Mouse (Mus musculus): ENCODE measurements around the gene Shank2.

Shank2 gene

GRCm38 (mm10) chr7:144421478-144421877 is 419.8 kb downstream of the Shank2 start:
- DNase-seq (ENCODE audit: low spot score in 2 of 2) = no peak

GRCm38 (mm10) chr7:144425953-144426352 is 424.2 kb downstream of the Shank2 start:
- no peak for DNase-seq (ENCODE audit: low spot score in 2 of 2)

DNA sequence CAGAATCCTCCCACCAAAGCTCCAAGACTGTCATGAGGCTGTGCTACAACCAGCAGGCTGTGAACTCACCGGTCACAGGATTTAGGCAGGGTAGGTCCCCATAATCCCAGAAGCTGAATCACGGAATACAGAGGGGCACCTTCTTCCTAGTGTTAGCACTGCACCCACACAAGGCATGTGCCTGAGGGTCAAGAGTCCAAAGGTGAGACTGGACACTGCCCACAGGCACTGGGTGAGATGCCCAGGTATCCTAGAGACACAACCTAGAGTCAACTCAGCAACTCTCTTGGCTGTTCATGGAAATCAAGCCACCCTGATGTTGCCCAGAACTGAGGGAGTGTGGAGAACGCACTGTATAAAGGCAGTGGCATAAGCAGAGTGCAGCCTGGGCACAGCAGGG is 424.9 kb downstream of the Shank2 start:
- no peak for DNase-seq (ENCODE audit: low spot score in 2 of 2)

DNA sequence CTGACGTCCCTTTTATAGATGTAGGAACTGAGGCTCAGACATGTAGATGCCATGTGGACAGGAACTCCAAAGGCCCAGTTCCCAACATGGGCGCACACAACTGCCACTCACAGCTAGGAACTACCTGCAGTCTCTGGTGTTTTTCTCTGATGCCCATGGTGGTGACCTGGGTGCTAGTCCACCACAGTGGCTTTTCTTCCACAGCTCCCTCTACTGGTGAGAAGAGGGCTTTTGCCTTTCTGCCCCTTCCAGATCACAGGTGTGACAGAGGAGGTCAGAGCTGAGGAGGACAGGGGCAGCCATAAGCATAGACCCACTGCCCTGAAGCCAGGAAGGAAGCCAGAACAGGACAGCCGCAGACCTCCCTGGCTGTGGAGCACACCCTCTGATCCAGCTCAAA is 425.7 kb downstream of the Shank2 start:
- DNase-seq (ENCODE audit: low spot score in 2 of 2) = no peak

DNA sequence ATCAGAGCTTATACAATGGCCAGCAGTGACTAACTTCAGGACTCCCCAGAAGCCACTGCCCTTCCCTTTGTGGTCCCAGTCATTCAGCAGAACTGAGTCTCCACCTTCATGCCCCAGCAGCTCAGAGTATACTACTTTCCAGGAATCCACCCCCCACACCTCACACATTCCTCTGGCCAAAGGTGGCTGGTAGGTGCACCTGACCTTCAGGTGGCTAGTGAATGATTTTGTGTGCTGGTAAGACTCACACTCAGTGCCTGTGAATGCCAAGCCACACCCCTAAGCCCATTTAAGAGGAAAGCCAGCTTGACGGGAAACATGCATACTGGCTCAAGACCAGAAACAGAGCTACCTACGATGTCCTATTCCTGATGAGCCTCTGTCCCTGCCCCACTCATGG is 431.2 kb downstream of the Shank2 start:
- no peak for DNase-seq (ENCODE audit: low spot score in 2 of 2)

DNA sequence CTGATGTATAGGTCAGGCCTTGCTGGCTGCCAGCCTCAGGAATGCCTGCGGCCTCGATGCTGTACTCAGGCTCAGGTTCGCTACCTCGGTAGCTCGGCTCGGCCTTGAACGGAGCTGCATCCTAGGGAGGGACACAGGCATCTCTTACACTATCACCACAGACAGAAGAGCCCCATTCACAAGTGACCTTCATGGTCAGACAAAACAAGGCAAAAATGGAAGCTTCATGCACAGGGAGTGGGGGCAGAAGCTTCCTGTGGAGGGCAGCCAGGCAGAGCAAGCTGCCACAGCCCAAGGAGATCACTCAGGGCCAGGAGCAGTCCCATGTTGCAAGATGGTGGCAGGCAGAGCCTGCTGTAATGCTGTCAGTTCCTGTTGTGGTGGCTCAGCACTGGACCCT is 437.1 kb downstream of the Shank2 start:
- DNase-seq (ENCODE audit: low spot score in 2 of 2) = no peak

GRCm38 (mm10) chr7:144441466-144441865 is 439.7 kb downstream of the Shank2 start:
- DNase-seq (ENCODE audit: low spot score in 2 of 2) = no peak

DNA sequence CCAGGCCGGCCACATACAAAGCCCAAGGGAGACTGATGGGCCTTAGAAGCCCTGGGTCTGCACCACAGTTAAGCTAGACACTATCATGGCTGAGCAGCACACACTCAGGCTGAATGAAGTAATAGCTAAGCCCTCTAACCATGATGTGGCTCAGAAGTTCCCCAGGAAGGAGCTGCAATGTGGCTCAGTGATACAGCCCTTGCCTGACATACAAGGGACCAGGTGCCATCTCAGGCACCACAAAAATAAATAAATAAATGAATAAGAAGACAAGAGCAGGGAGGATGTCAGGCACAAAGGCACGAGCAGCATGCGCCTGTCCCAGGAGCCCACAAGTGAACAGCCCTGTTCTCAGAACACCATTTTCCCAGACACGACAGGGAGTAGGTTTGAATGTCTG is 440.2 kb downstream of the Shank2 start:
- no peak for DNase-seq (ENCODE audit: low spot score in 2 of 2)

DNA sequence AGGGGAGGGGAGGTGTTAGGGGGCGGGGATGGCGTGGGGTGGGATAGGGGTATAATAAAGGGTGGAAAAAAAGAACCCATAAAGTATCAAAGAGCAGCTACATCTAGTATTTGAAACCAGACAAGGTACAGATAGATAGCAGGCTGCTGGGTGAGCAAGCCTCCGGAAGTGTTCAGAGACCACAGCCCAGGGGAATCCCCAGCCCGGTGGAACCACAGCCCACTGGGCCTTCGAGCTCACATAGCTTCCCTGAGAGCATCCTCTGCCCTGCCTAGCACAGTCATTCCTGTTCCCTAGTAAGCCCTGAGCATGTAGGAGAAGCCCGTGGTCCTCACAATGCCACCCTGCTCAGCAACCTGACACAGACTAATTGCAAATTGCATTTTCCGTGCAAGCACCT is 443.1 kb downstream of the Shank2 start:
- no peak for DNase-seq (ENCODE audit: low spot score in 2 of 2)

GRCm38 (mm10) chr7:144447146-144447545 is 445.4 kb downstream of the Shank2 start:
- DNase-seq (ENCODE audit: low spot score in 2 of 2) = peak; percentile 11 to 16

DNA sequence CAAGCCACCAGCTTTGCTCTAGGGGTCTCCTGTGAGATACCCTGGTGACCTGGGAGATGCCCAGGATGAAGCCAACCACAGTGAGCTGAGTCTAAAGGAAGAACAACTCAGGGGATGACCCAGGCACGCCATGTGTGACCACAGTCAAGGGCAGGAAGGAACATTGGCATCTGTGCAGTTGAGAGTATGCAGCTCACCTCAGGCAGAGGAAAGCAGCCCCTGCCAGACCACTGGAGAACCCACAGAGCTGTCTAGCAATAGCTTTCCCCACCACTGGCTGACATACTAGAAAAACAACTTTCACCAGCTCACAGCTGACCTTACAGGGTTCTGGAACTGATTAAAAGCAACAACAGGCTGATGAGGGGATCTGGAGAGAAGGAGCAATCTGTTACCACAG is 446.5 kb downstream of the Shank2 start:
- DNase-seq (ENCODE audit: low spot score in 2 of 2) = no peak

- peak; percentile 72 to 89 for DNase-seq (ENCODE audit: low spot score in 2 of 2)
Measured at GRCm38 (mm10) chr7:144449637-144450570, 448.2 kb downstream of the Shank2 start.

- DNase-seq (ENCODE audit: low spot score in 2 of 2) = no peak
Measured at GRCm38 (mm10) chr7:144450661-144451060, 448.9 kb downstream of the Shank2 start.

DNA sequence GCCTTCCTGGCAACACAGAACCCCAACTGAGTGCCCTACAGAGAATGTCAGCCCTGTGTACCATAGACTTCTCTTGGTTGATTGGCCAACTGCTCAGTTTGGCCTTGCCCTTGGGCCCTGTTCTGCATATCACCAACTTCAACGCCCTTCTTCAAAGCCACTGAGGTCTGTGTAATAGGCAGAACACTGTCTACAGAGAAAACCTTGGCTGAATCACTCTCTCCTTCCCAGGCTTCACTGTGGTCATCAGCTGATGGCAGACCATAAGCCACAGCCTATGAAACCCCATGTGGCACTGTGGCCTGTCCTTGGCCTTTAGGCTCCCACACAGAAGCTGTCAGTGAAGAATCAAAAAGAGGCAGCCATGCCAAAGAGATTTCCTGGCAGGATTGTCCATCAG is 457.2 kb downstream of the Shank2 start:
- no peak for DNase-seq (ENCODE audit: low spot score in 2 of 2)

GRCm38 (mm10) chr7:144461246-144461902 is 459.6 kb downstream of the Shank2 start:
- DNase-seq (ENCODE audit: low spot score in 2 of 2) = no peak

- no peak for DNase-seq (ENCODE audit: low spot score in 2 of 2)
Measured at GRCm38 (mm10) chr7:144462577-144462976, 460.8 kb downstream of the Shank2 start.

DNA sequence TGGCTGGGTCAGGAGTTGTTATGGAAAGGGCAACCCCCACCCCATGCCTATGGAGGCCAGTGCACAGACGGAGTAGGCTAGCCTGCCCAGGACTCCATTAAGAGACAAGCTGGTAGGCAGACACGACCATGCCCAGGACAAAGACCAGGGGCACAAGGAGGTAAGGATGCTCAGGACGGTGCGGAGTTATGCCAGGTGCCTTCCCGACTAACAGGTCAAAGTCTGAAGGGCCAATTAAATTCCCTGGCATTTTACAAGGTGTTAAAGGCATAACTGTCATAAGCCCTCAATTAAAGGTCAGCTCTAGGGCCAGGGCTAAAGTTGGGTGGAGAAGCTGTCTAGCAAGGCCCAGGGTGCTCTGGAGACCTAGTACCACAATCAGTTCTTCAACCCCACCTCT is 467.0 kb downstream of the Shank2 start:
- no peak for DNase-seq (ENCODE audit: low spot score in 2 of 2)

GRCm38 (mm10) chr7:144469181-144469641 is 467.5 kb downstream of the Shank2 start:
- peak in 1 of 2 experiments; percentile 19 for DNase-seq (ENCODE audit: low spot score in 2 of 2)

GRCm38 (mm10) chr7:144469908-144470544 is 468.3 kb downstream of the Shank2 start:
- no peak for DNase-seq (ENCODE audit: low spot score in 2 of 2)

DNA sequence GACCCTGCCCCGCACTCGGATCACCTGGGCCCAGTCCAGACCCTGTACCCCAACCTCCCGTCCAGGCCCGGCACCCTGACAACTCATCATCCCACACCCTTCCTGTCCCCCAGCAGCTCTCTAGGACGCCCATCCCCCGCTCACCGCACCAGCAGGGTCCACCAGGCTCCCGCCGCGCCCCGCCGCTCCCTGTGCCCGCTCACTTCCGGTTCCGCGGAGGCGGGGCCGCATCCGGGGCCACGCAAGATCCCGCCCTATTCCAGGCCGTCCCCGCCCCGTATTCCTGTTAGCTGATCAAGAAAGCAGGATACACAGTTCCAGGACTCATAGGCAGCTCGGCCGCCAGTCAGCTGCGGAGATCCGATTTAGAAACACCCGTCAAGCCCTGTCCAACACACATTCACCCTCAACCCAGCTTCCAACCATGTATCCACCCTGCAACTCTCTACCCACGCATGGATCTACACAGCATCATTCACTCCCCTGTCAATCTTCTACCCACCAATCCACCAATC is 468.9 kb downstream of the Shank2 start, which contains the start of gene Cttn:
Cttn (minus strand) TSS at position 465 of the 515 bp plus-strand sequence.
- peak; percentile 88 to 90 for DNase-seq (ENCODE audit: low spot score in 2 of 2)

GRCm38 (mm10) chr7:144471103-144471502 is 469.4 kb downstream of the Shank2 start:
- DNase-seq (ENCODE audit: low spot score in 2 of 2) = no peak

DNA sequence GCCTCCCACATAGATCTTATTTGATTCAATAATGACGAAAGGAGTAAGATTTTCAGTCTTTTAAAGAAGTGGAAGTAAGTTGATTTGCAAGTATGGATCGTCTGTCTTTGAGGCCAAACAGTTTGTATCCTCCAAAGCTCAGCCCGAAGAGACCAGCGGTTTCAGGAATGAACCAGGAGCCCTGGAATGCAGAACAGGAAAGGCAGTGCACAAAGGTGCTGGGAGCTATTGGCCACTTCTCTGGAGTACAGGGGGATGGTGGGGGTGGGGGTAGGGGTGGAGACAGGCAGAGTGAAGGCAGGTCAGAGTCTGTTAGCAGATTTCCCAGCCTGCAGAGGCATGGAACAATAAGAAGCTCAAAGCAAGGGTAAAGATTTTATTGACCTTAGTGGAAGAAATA is 471.8 kb downstream of the Shank2 start:
- no peak for DNase-seq (ENCODE audit: low spot score in 2 of 2)

Measured in heart, adult 9 months (tissue).